Mouse (Mus musculus): Measurements from ENCODE around the gene 5031439G07Rik.

DNA sequence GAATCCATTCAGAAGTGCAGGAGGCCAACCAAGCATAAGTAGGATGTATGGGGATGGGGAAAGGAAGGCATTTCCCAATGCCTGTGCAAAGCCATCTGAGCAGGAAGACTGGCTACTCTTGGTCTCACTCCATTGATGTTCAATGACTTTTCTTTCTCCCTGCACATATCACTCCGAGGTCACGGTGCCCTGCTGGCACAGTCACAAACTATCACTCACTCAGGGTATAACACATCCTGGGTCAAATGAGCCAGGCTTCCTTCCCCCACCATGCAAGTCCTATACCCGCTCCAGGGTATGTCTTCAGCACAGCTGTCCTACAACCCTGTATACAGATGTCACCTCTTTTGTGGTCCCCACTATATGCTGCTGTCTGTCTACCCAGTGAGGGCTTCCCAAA is 30.0 kb downstream of the 5031439G07Rik start:
- no peak for TF ChIP-seq CTCF (IDR thresholded peaks at IDR 0.05; ENCODE audit: borderline replicate concordance, control insufficient read depth, extremely low read depth, insufficient read depth, low read length, poor library complexity)
- TF ChIP-seq POLR2A (IDR thresholded peaks at IDR 0.05; ENCODE audit: control insufficient read depth, extremely low read depth, insufficient read depth, low read length, poor library complexity), result no peak
